ENCODE assay signal across 12 mouse cellular contexts in genomic region chr10:88584469-88584868, GRCm38 (mm10). TPM values are rescaled to one million over a fixed set of nuclear protein-coding genes. Genes with fewer than 3 reads are reported as not detected.
DNase-seq lines count a peak whose midpoint lies in the region; ATAC-seq and TF ChIP-seq lines count a peak whose summit lies in the region.
"Had no signal": no experiment of that assay in that cellular context is flagged by ENCODE, and none has a peak within 500 bp of the region (broad histone marks: within the 10 kb centered on the region; RNA-seq: fewer than 3 reads in every experiment).

No protein-coding gene starts in this region.

- intact Hi-C loops in left cerebral cortex, postnatal 25 days (cut with DNase I): no loop called here
- intact Hi-C loops in gastrocnemius, postnatal 36 days (cut with DNase I): no loop called here

- peak; percentile 13; the same call in 1 of the 2 replicates for TF ChIP-seq CTCF in cortical plate, adult 2 months (IDR thresholded peaks at IDR 0.05; ENCODE audit: extremely low read depth, insufficient read depth, low read length)
- no peak for TF ChIP-seq CTCF in spleen, adult 2 months (IDR thresholded peaks at IDR 0.05; ENCODE audit: extremely low read depth, insufficient read depth, insufficient read length, insufficient replicate concordance)

- H3K4me3 ChIP-seq in cortical plate, adult 2 months (ENCODE audit: insufficient read depth, low read length): no peak overlapping the region
- peak overlapping the region; percentile 45; the same call in 1 of the 2 replicates for H3K4me3 ChIP-seq in spleen, adult 2 months (ENCODE audit: extremely low read depth, insufficient read depth, insufficient read length)
- no peak overlapping the region for H3K4me3 ChIP-seq in intestine, embryonic 15.5 days (replicated peaks)
- H3K4me3 ChIP-seq: embryonic facial prominence, embryonic 15.5 days; hindbrain, embryonic 15.5 days; limb, embryonic 10.5 days; neural tube, embryonic 13.5 days had no signal

- H3K27ac ChIP-seq in cortical plate, adult 2 months (ENCODE audit: insufficient read depth, low read length): no peak overlapping the region
- peak overlapping the region; percentile 53 for H3K27ac ChIP-seq in spleen, adult 2 months (ENCODE audit: insufficient read depth, low read length)
- H3K27ac ChIP-seq in intestine, embryonic 15.5 days: no peak overlapping the region
- H3K27ac ChIP-seq: embryonic facial prominence, embryonic 15.5 days; hindbrain, embryonic 15.5 days; limb, embryonic 10.5 days; neural tube, embryonic 13.5 days had no signal

- no peaks in the 10 kb centered on the region for H3K27me3 ChIP-seq in spleen, adult 2 months (ENCODE audit: control insufficient read depth, insufficient read depth, low read length)
- H3K27me3 ChIP-seq in intestine, embryonic 15.5 days (replicated peaks): no peaks in the 10 kb centered on the region
- H3K27me3 ChIP-seq: embryonic facial prominence, embryonic 15.5 days; hindbrain, embryonic 15.5 days; neural tube, embryonic 13.5 days had no signal

- H3K9ac ChIP-seq in intestine, embryonic 15.5 days: no peak overlapping the region
- H3K9ac ChIP-seq: embryonic facial prominence, embryonic 15.5 days; hindbrain, embryonic 15.5 days; neural tube, embryonic 13.5 days had no signal

- no peaks in the 10 kb centered on the region for H3K36me3 ChIP-seq in spleen, adult 2 months (ENCODE audit: control insufficient read depth, insufficient read depth, low read length)
- H3K36me3 ChIP-seq in intestine, embryonic 15.5 days: no peaks in the 10 kb centered on the region
- H3K36me3 ChIP-seq: embryonic facial prominence, embryonic 15.5 days; hindbrain, embryonic 15.5 days; limb, embryonic 10.5 days; neural tube, embryonic 13.5 days had no signal

- DNase-seq in left cerebral cortex, postnatal 25 days (ENCODE audit: low spot score in 2 of 2): peak; percentile 35 to 58
- DNase-seq in spleen, adult 2 months (ENCODE audit: low read depth in 1 of 2, low spot score in 2 of 2): peak; percentile 16 to 34
- no peak for DNase-seq in gastrocnemius, postnatal 36 days
- DNase-seq: lung, postnatal 14 days had no signal

- ATAC-seq in CD4-positive, CD25-positive, alpha-beta regulatory T cell, adult 4 months: peak; percentile 96
- no peak for ATAC-seq in cerebellum, adult (ENCODE audit: insufficient number of reproducible peaks, low FRiP score, low TSS enrichment)
- no peak for ATAC-seq in intestine, embryonic 15.5 days

- WGBS in spleen, adult 2 months: 8% methylated on average over 11 of the region's 11 CpGs
- 87% methylated on average over 11 of the region's 11 CpGs for WGBS in intestine, embryonic 15.5 days

- no peaks in the 10 kb centered on the region for H3K4me1 ChIP-seq in cortical plate, adult 2 months (ENCODE audit: control insufficient read depth, insufficient read depth, low read length)
- H3K4me1 ChIP-seq in spleen, adult 2 months (ENCODE audit: control insufficient read depth, insufficient read depth, insufficient read length): peaks cover 3% of the 10 kb centered on the region; the same call in 1 of the 2 replicates
- no peaks in the 10 kb centered on the region for H3K4me1 ChIP-seq in intestine, embryonic 15.5 days (replicated peaks)
- H3K4me1 ChIP-seq: embryonic facial prominence, embryonic 15.5 days; hindbrain, embryonic 15.5 days; limb, embryonic 10.5 days; neural tube, embryonic 13.5 days had no signal

- H3K9me3 ChIP-seq in intestine, embryonic 15.5 days: no peaks in the 10 kb centered on the region
- H3K9me3 ChIP-seq: embryonic facial prominence, embryonic 15.5 days; hindbrain, embryonic 15.5 days; limb, embryonic 10.5 days; neural tube, embryonic 13.5 days had no signal

- TF ChIP-seq POLR2A in cortical plate, adult 2 months (IDR thresholded peaks at IDR 0.05; ENCODE audit: extremely low read depth, insufficient read depth, low read length): no peak
- peak; percentile 6; the same call in 1 of the 2 replicates for TF ChIP-seq POLR2A in spleen, adult 2 months (IDR thresholded peaks at IDR 0.05; ENCODE audit: low read depth, low read length)

- no peak overlapping the region for H3K4me2 ChIP-seq in intestine, embryonic 15.5 days (replicated peaks)
- H3K4me2 ChIP-seq: embryonic facial prominence, embryonic 15.5 days; hindbrain, embryonic 15.5 days; neural tube, embryonic 13.5 days had no signal

RNA-seq across cellular contexts. Expression of gene Mybpc1, which starts 20.5 kb away (rescaled TPM):
- not detected for polyA plus RNA-seq in CD4-positive, CD25-positive, alpha-beta regulatory T cell, adult 4 months (2017; shearing (Covaris generic))
- polyA plus RNA-seq in cortical plate, adult 2 months (2012; rRNA removed): 2.6 and 3.3 TPM in 2 replicates
- total RNA-seq in left cerebral cortex, postnatal 25 days (2021): 1 to 10 TPM; 4.6 to 5.7 TPM
- 0.47 and 1.0 TPM in 2 replicates for polyA plus RNA-seq in spleen, adult 2 months (2012; rRNA removed)
- 1.4 and 3.3 TPM in 2 replicates for polyA plus RNA-seq in intestine, embryonic 15.5 days (2015; fragmentation: Nextera tagmentation; extraction: Ambion mirVana)
- total RNA-seq in gastrocnemius, postnatal 36 days (2021): 1,000 to 10,000 TPM in 1 of 2 experiments, 100 to 1,000 TPM in 1; 775 to 1,264 TPM

Comparison
In these comparisons a context has a peak if more than half of its experiments do, and no peak if none do; other contexts are left out.
1. DNase-seq: peak in left cerebral cortex, postnatal 25 days (2 of 2) and spleen, adult 2 months (2 of 2); none in gastrocnemius, postnatal 36 days (0 of 2).